Mouse (Mus musculus) ZHBTc4 (cell line): Measurements from ENCODE around the gene Usp9x.
A peak's percentile ranks its signal among the peaks of the same experiment; 100 is the strongest.

Experiments
- DNase-seq: peaks from one replicate; pipeline ENCODE4 v3.0.0-alpha.2; 2011; ENCODE audit warnings: low read depth, low spot score

Usp9x gene

DNA sequence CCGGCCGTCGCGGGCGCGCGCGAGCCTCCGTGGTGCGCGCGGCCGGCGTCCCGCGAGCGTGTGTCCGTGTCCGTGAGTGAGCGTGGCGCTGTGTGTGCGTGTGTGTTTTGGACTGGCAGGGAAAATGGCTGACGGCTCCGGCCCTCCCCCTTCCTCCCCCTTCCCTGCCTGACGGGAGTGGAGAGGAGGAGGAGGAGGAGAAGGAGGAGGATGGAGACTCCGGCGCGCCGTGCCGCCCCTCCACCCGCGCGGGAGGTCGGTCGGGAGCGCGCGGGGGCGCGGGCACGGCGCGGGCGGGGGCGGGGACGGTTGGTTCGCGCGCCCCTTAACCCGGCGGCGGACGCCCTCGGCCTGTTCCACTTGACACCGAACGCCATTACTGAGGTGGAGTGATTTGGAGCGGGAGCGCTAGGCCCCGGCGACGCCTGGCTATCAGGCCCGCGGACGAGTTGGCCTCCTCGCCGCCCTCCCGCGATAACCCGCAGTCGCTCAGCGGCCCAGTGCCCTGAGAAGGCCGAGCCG is 1.2 kb downstream of the Usp9x start:
- DNase-seq: peak; percentile 83

- DNase-seq: peak; percentile 36
Observed at GRCm38 (mm10) chrX:13085621-13086020, 14.3 kb downstream of the Usp9x start.

GRCm38 (mm10) chrX:13096985-13097384 is 25.7 kb downstream of the Usp9x start:
- DNase-seq: no peak

DNA sequence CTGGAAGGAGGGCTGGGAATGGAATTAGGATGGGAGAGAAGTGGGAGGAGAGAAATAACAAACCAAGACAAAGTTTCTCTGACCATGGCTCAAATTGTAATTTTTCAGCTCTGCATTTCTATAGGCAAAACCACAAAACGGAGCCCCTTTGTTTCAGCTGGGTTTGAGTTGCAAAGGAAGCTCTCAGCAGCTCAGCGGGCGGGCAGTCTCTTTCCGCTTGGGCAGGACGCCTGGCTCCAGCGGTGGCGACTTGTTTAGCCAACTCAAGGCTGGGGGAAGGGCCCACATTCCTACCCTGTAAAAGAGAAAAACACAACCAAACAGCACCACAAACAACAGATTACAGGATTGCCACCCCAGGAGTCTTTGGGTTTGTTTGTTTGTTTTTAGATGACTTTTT is 135.2 kb downstream of the Usp9x start:
- DNase-seq: peak; percentile 93

- DNase-seq: peak; percentile 94
Observed at GRCm38 (mm10) chrX:13207512-13208341, 136.4 kb downstream of the Usp9x start.

GRCm38 (mm10) chrX:13208404-13208803 is 137.1 kb downstream of the Usp9x start:
- DNase-seq: no peak

- peak; percentile 79 for DNase-seq
Observed at GRCm38 (mm10) chrX:13214275-13214674, 143.0 kb downstream of the Usp9x start.
